Mouse (Mus musculus) kidney, adult 2 months (tissue): ENCODE data around the gene 1700067K01Rik. TPM values are rescaled to one million over a fixed set of nuclear protein-coding genes. Genes with fewer than 3 reads are reported as not detected.

Experiments
- DNase-seq: peaks from one replicate; pipeline ENCODE4 v3.0.0; 2021
- H3K27ac ChIP-seq: fragments of 200-500 bp; 2 replicates; pipeline ENCODE4 v1.5.1; 2012; ENCODE audit warnings: low read depth, low read length, control low read depth, inconsistent platforms; ENCODE audit not compliant: insufficient read depth
- H3K27me3 ChIP-seq: fragments of 200-500 bp; replicated peaks from 2 replicates; pipeline ENCODE4 v1.6.1; 2012; ENCODE audit warnings: mild to moderate bottlenecking, moderate library complexity, low read length, inconsistent platforms; ENCODE audit not compliant: control insufficient read depth, insufficient read depth
- H3K36me3 ChIP-seq: fragments of 200-500 bp; 2 replicates; pipeline ENCODE4 v1.6.1; 2012; ENCODE audit warnings: mild to moderate bottlenecking, moderate library complexity, low read length, inconsistent platforms; ENCODE audit not compliant: control insufficient read depth, insufficient read depth
- H3K4me1 ChIP-seq: fragments of 200-500 bp; 2 replicates; pipeline ENCODE4 v1.6.1; 2011; ENCODE audit warnings: low read length; ENCODE audit not compliant: control insufficient read depth, insufficient read depth
- H3K4me3 ChIP-seq: fragments of 200-500 bp; 2 replicates; pipeline ENCODE4 v1.5.1; 2011; ENCODE audit warnings: mild to moderate bottlenecking, low read depth, low read length, control low read depth; ENCODE audit not compliant: insufficient read depth
- CTCF ChIP-seq: fragments of 200-500 bp; conservative IDR thresholded peaks from 2 replicates; pipeline ENCODE4 v1.5.1; 2011; ENCODE audit warnings: low read depth, mild to moderate bottlenecking, control low read depth, low read length, moderate library complexity, mixed read lengths; ENCODE audit not compliant: insufficient read depth, insufficient read length
- POLR2A ChIP-seq: fragments of 200-500 bp; IDR thresholded peaks from one replicate; pipeline ENCODE4 v1.6.1; 2011; ENCODE audit warnings: low read depth, low read length, control low read depth
- WGBS: fragments of 180-500 bp; shearing (Covaris S2); methylation state at CpG from one replicate; pipeline ENCODE4 v1.1.7; 2018; 5-methylcytosine and 5-hydroxymethylcytosine counted together
- polyA plus RNA-seq: library from polyadenylated mRNA; depleted of rRNA; stranded (reverse); fragments of >200 nt; gene quantifications from 2 replicates; pipeline ENCODE4 v1.2.3, GENCODE M21; 2012

Gene 1700067K01Rik
- polyA plus RNA-seq, 1 experiment, result 7.0 TPM

- peaks cover 1% of the 10 kb centered on the region; the same call in 1 of the 2 replicates for H3K36me3 ChIP-seq
- no peak overlapping the region for H3K27ac ChIP-seq
- WGBS, result 83% methylated on average over 7 of the region's 7 CpGs
- DNase-seq, result no peak
- H3K4me1 ChIP-seq, result no peaks in the 10 kb centered on the region
- no peaks in the 10 kb centered on the region for H3K27me3 ChIP-seq
- H3K4me3 ChIP-seq, result no peak overlapping the region
- TF ChIP-seq POLR2A (no peak), CTCF (no peak)
These were observed 12.1 kb upstream of the 1700067K01Rik start for GRCm38 (mm10) chr8:83989243-83989642.

GRCm38 (mm10) chr8:83990170-83990569, 11.1 kb upstream of the 1700067K01Rik start:
- no peak overlapping the region for H3K4me3 ChIP-seq
- no peak overlapping the region for H3K27ac ChIP-seq
- 93% methylated on average over 14 of the region's 14 CpGs for WGBS
- H3K36me3 ChIP-seq, result peaks cover 1% of the 10 kb centered on the region; the same call in 1 of the 2 replicates
- H3K4me1 ChIP-seq, result no peaks in the 10 kb centered on the region
- TF ChIP-seq POLR2A (no peak), CTCF (no peak)
- no peak for DNase-seq
- no peaks in the 10 kb centered on the region for H3K27me3 ChIP-seq

GRCm38 (mm10) chr8:83992488-83992887, 8.8 kb upstream of the 1700067K01Rik start:
- Histone ChIP-seq H3K4me3 (no peak overlapping the region), H3K4me1 (no peaks in the 10 kb centered on the region), H3K27ac (no peak overlapping the region), H3K27me3 (no peaks in the 10 kb centered on the region), H3K36me3 (peaks cover 1% of the 10 kb centered on the region; the same call in 1 of the 2 replicates)
- WGBS, result 88% methylated on average over 2 of the region's 2 CpGs
- no peak for TF ChIP-seq CTCF
- no peak for TF ChIP-seq POLR2A
- no peak for DNase-seq

GRCm38 (mm10) chr8:83994030-83994429, 7.3 kb upstream of the 1700067K01Rik start:
- H3K27ac ChIP-seq, result no peak overlapping the region
- WGBS, result 86% methylated on average over 3 of the region's 3 CpGs
- TF ChIP-seq POLR2A (no peak), CTCF (no peak)
- H3K27me3 ChIP-seq, result no peaks in the 10 kb centered on the region
- DNase-seq, result no peak
- H3K4me3 ChIP-seq, result no peak overlapping the region
- H3K36me3 ChIP-seq, result peaks cover 1% of the 10 kb centered on the region; the same call in 1 of the 2 replicates
- H3K4me1 ChIP-seq, result peaks cover 3% of the 10 kb centered on the region; the same call in 1 of the 2 replicates

GRCm38 (mm10) chr8:83995973-83996372, 5.3 kb upstream of the 1700067K01Rik start:
- Histone ChIP-seq H3K4me1 (peaks cover 7% of the 10 kb centered on the region; the same call in 1 of the 2 replicates), H3K27ac (no peak overlapping the region; the same call in 1 of the 2 replicates), H3K27me3 (no peaks in the 10 kb centered on the region), H3K36me3 (no peaks in the 10 kb centered on the region), H3K4me3 (no peak overlapping the region; the same call in 1 of the 2 replicates)
- no peak for DNase-seq
- 38% methylated on average over 12 of the region's 12 CpGs for WGBS
- TF ChIP-seq CTCF (no peak), POLR2A (no peak)

- peak; percentile 96 for DNase-seq
- Histone ChIP-seq H3K4me3 (peak overlapping the region; percentile 61), H3K4me1 (peaks cover 7% of the 10 kb centered on the region; the same call in 1 of the 2 replicates), H3K36me3 (no peaks in the 10 kb centered on the region), H3K27ac (peak overlapping the region; percentile 96), H3K27me3 (no peaks in the 10 kb centered on the region)
- TF ChIP-seq CTCF (no peak), POLR2A (peak; percentile 63)
- WGBS, result 1% methylated on average over 66 of the region's 103 CpGs
These were observed 4.5 kb upstream of the 1700067K01Rik start for GRCm38 (mm10) chr8:83996567-83997505.

- H3K27ac ChIP-seq, result peak within 1 kb of the TSS; percentile 96
- peak; percentile 58 for DNase-seq
- WGBS, result 10% methylated on average over 104 of the region's 112 CpGs
- peaks cover 7% of the 10 kb centered on the region; the same call in 1 of the 2 replicates for H3K4me1 ChIP-seq
- H3K36me3 ChIP-seq, result no peaks in the 10 kb centered on the region
- H3K4me3 ChIP-seq, result peak within 1 kb of the TSS; percentile 61
- TF ChIP-seq CTCF (no peak), POLR2A (no peak)
- no peaks in the 10 kb centered on the region for H3K27me3 ChIP-seq
These were observed 3.7 kb upstream of the 1700067K01Rik start, which contains the start of gene Samd1 for GRCm38 (mm10) chr8:83997511-83998141. Gene Samd1, plus strand, starts transcription at chr8:83997672.
